27 mouse cellular contexts compared by ENCODE assay signal in genomic region chr3:87916990-87917389, GRCm38 (mm10). TPM values are rescaled to one million over a fixed set of nuclear protein-coding genes. Genes with fewer than 3 reads are reported as not detected.
DNase-seq lines count a peak whose midpoint lies in the region; ATAC-seq and TF ChIP-seq lines count a peak whose summit lies in the region.
"Had no signal": no experiment of that assay in that cellular context is flagged by ENCODE, and none has a peak within 500 bp of the region (broad histone marks: within the 10 kb centered on the region; RNA-seq: fewer than 3 reads in every experiment).

No protein-coding gene starts in this region.

- 92% methylated on average over 1 of the region's 1 CpGs for WGBS in kidney, adult 2 months
- WGBS in liver, embryonic 13.5 days (ENCODE audit: insufficient replicate concordance), result 91% methylated on average over 1 of the region's 1 CpGs

- H3K4me3 ChIP-seq in kidney, adult 2 months (ENCODE audit: insufficient read depth, low read depth, low read length), result no peak overlapping the region
- H3K4me3 ChIP-seq in liver, embryonic 13.5 days (replicated peaks), result no peak overlapping the region
- H3K4me3 ChIP-seq: erythroblast, embryonic 14.5 days; heart, embryonic 10.5 days; hindbrain, embryonic 12.5 days; myocyte; neural tube, embryonic 12.5 days had no signal

- H3K36me3 ChIP-seq in kidney, adult 2 months (ENCODE audit: control insufficient read depth, insufficient read depth, low read length), result peaks cover 3% of the 10 kb centered on the region; the same call in 1 of the 2 replicates
- peaks cover 60% of the 10 kb centered on the region for H3K36me3 ChIP-seq in liver, embryonic 13.5 days

- no peak overlapping the region for H3K4me2 ChIP-seq in liver, embryonic 13.5 days
- H3K4me2 ChIP-seq: hindbrain, embryonic 12.5 days; neural tube, embryonic 12.5 days had no signal

- H3K27ac ChIP-seq in kidney, adult 2 months (ENCODE audit: insufficient read depth, low read depth, low read length), result no peak overlapping the region
- 0 out of 2 replicates have a peak overlapping the region, but pooled peaks have one; percentile 10 for H3K27ac ChIP-seq in liver, embryonic 13.5 days
- H3K27ac ChIP-seq: heart, embryonic 10.5 days; hindbrain, embryonic 12.5 days; macrophage; neural tube, embryonic 12.5 days had no signal

- no peak for ATAC-seq in liver, embryonic 13.5 days (ENCODE audit: low read depth)
- ATAC-seq: forebrain, embryonic 16.5 days; midbrain, embryonic 16.5 days had no signal

- TF ChIP-seq POLR2A in kidney, adult 2 months (IDR thresholded peaks at IDR 0.05; ENCODE audit: low read depth, low read length), result no peak

- DNase-seq in cerebellum, adult 11-12 months, result peak; percentile 4
- DNase-seq in cerebellum, postnatal 36 days, result no peak
- no peak for DNase-seq in kidney, adult 2 months
- DNase-seq in kidney, adult 9 months, result no peak
- DNase-seq in liver, embryonic 13.5 days, result no peak
- DNase-seq in liver (no peak), NIH3T3 (ENCODE audit: low read depth) (peak; percentile 36)
- DNase-seq in thymus, postnatal 0 days (ENCODE audit: low spot score), result no peak
- DNase-seq: adrenal gland, postnatal 14 days; cerebellum, adult 11 months; cerebellum, adult 9-11 months; heart, postnatal 36 days; kidney, adult 8-10 months; kidney, postnatal 14 days; left cerebral cortex, postnatal 4 days; lung, postnatal 10 days; right cerebral cortex, adult 18-20 months; spleen, adult 18-20 months; thymus, adult 2 months had no signal

- H3K4me1 ChIP-seq in kidney, adult 2 months (ENCODE audit: control insufficient read depth, insufficient read depth, low read length), result no peaks in the 10 kb centered on the region
- peaks cover 55% of the 10 kb centered on the region for H3K4me1 ChIP-seq in liver, embryonic 13.5 days (replicated peaks)

- no peaks in the 10 kb centered on the region for H3K9me3 ChIP-seq in liver, embryonic 13.5 days (replicated peaks)
- H3K9me3 ChIP-seq: heart, embryonic 10.5 days; hindbrain, embryonic 12.5 days; neural tube, embryonic 12.5 days had no signal

- H3K27me3 ChIP-seq in kidney, adult 2 months (replicated peaks; ENCODE audit: control insufficient read depth, insufficient read depth, low read length), result no peaks in the 10 kb centered on the region
- H3K27me3 ChIP-seq in liver, embryonic 13.5 days, result no peaks in the 10 kb centered on the region
- H3K27me3 ChIP-seq: hindbrain, embryonic 12.5 days; neural tube, embryonic 12.5 days had no signal

- H3K9ac ChIP-seq in liver, embryonic 13.5 days, result no peak overlapping the region
- H3K9ac ChIP-seq: hindbrain, embryonic 12.5 days; neural tube, embryonic 12.5 days had no signal

- 0 out of 2 replicates have a peak, but pooled peaks have one; percentile 2 for TF ChIP-seq CTCF in kidney, adult 2 months (conservative IDR thresholded peaks at IDR 0.05; ENCODE audit: insufficient read depth, insufficient read length, low read depth, low read length)

RNA-seq across cellular contexts. Expression of gene Mrpl24, which starts 2.3 kb away (rescaled TPM):
- 71.9 and 100 TPM in 2 replicates for polyA plus RNA-seq in kidney, adult 2 months (2012; rRNA removed)
- 48.7 and 56.5 TPM in 2 replicates for polyA plus RNA-seq in liver, embryonic 13.5 days (2015; fragmentation: Nextera tagmentation; extraction: Ambion mirVana)
- 107 and 108 TPM in 2 replicates for polyA plus RNA-seq in thymus, postnatal 0 days (2015; fragmentation: Nextera tagmentation; extraction: Ambion mirVana)

RNA-seq across cellular contexts. Expression of gene Hdgf, which starts 10.9 kb away (rescaled TPM):
- polyA plus RNA-seq in kidney, adult 2 months (2012; rRNA removed), result 104 and 113 TPM in 2 replicates
- polyA plus RNA-seq in liver, embryonic 13.5 days (2015; fragmentation: Nextera tagmentation; extraction: Ambion mirVana), result 263 and 283 TPM in 2 replicates
- polyA plus RNA-seq in thymus, postnatal 0 days (2015; fragmentation: Nextera tagmentation; extraction: Ambion mirVana), result 223 and 234 TPM in 2 replicates

RNA-seq across cellular contexts. Expression of gene Isg20l2, which starts 13.1 kb away (rescaled TPM):
- 11.0 and 11.5 TPM in 2 replicates for polyA plus RNA-seq in kidney, adult 2 months (2012; rRNA removed)
- 31.1 and 38.3 TPM in 2 replicates for polyA plus RNA-seq in liver, embryonic 13.5 days (2015; fragmentation: Nextera tagmentation; extraction: Ambion mirVana)
- polyA plus RNA-seq in thymus, postnatal 0 days (2015; fragmentation: Nextera tagmentation; extraction: Ambion mirVana), result 58.9 and 61.4 TPM in 2 replicates

RNA-seq across cellular contexts. Expression of gene Rrnad1, which starts 13.5 kb away (rescaled TPM):
- polyA plus RNA-seq in kidney, adult 2 months (2012; rRNA removed), result 19.3 and 27.3 TPM in 2 replicates
- polyA plus RNA-seq in liver, embryonic 13.5 days (2015; fragmentation: Nextera tagmentation; extraction: Ambion mirVana), result 6.1 and 6.6 TPM in 2 replicates
- polyA plus RNA-seq in thymus, postnatal 0 days (2015; fragmentation: Nextera tagmentation; extraction: Ambion mirVana), result 15.7 and 16.6 TPM in 2 replicates

RNA-seq across cellular contexts. Expression of gene Crabp2, which starts 31.5 kb away (rescaled TPM):
- polyA plus RNA-seq in kidney, adult 2 months (2012; rRNA removed), result 0.88 and 0.94 TPM in 2 replicates
- polyA plus RNA-seq in liver, embryonic 13.5 days (2015; fragmentation: Nextera tagmentation; extraction: Ambion mirVana), result 2.2 and 2.3 TPM in 2 replicates
- polyA plus RNA-seq in thymus, postnatal 0 days (2015; fragmentation: Nextera tagmentation; extraction: Ambion mirVana), result 35.5 and 38.1 TPM in 2 replicates
- polyA plus RNA-seq: erythroblast, embryonic 14.5 days; macrophage had no signal

Comparison
In these comparisons a context has a peak if more than half of its experiments do, and no peak if none do; other contexts are left out.
1. DNase-seq: peak in cerebellum, adult 11-12 months (single experiment) and NIH3T3 (single experiment); none in cerebellum, postnatal 36 days (0 of 2), kidney, adult 2 months (single experiment), kidney, adult 9 months (single experiment), liver, embryonic 13.5 days (single experiment), liver (single experiment) and thymus, postnatal 0 days (single experiment).